Mouse (Mus musculus) ovary, adult 18-20 months (tissue): ENCODE measurements around the gene Gm20388.

ENCODE experiments used
- DNase-seq: peaks from one replicate; pipeline ENCODE4 v3.0.0; 2022; ENCODE audit warnings: low spot score, mixed read lengths

Gm20388 gene

GRCm38 (mm10) chr8:122702301-122702941, 2791.8 kb downstream of the Gm20388 start:
- no peak for DNase-seq

DNA sequence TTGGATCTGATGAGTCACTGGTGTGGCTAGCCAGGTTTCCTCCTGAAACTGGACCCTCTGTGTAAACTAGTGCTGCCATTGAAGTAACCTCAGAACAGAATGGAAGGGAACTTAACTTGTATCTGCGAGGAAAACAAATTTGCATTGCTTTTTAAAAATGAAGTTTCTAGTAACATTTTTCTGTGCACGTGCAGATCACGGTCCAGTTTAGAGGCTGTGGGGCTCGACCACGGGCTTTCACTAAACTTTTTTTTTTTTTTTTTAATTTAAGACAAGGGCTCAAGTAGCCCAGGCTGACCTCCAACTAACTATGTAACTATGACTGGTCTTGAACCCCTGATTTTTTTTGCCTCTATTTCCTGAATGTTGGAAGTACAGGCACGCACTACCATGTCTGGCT, 2792.3 kb downstream of the Gm20388 start:
- no peak for DNase-seq

DNA sequence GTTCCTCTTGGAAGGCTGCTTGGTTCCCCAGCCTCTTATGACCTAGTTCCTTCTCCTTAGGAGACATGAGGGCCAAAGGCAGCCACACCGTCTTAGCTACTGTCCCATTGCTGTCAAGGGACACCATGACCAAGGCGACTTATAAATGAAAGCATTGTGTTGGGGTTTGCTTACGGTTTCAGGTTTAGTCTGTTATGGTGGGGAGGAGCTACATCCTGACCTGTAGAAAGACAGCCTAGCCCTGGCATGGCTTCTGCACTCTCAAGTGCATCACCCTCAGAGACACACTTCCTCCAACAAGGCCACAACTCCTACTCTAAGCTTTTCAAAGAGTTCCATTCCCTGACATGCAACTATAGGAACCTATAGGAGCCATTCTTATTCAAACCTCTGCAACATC, 2794.0 kb downstream of the Gm20388 start:
- DNase-seq = no peak

DNA sequence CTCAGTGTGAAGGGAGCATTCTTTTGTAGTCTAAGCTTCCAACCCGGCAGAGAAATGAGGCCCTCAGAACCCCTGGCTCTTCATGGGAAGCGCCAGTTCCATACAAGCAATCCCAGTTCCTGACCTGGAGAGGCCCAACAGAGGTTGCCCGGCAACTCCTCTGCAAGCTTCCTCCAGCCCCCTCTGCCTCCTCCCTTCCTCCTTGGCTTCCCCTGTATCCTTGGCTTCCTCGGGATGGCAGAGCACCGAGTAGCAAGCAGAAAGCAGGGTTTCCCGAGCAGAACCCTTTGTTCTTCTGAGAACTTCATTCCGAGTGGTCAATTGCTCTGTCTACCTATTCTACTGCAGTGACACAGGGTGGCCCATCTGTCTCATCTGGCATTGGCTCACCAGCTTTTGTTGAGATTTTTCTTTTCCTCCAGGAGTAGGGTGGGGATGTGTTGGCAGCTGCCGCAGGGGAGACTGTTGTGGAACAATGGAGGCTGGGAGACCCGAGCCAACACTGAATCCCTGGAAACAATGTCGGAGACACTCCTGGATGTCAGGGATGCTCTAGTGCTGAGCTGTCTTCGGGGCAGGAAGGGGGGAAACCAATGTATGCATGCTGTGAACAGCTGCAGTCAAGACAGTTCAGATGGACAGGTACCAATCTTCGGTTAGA, 2795.4 kb downstream of the Gm20388 start:
- no peak for DNase-seq

- DNase-seq = no peak
These were observed 2796.5 kb downstream of the Gm20388 start for GRCm38 (mm10) chr8:122707184-122707583.

DNA sequence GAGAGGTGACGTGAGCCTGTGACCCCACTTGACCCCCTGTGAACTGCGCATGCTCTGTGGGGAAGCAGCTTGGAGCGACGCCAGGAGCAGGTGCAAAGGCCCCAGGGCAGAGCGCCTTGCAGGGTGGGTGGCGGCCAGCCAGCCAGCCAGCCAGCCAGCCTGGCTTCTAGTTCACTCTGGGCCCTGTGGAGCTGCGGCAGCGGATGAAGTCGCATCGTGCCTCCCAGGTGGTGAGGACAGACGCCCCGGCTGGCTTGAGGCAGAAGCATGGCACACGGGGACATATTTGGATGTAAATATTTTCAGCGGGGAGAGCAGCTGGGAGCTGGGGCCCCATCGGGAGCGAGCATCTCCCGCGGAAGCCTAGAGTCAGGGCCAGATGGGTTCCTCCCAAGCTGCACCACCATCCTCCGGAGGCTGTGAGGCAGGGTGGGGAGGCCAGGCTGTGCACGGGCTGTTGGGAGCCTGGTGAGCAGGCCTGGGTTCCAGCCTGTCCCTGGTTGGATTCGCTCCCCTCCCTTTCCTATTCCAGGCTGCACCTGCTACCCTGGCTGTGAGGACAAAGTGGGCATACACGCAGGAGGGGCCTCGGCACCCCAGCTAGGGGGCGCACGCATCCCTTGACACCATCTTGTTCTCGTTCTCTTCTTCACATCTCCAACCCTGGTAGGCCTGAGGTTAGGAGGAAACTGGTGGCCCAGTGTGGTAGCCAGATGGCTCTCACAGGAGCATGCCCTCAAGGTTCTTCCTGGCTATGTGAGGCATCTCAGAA, 2798.9 kb downstream of the Gm20388 start:
- DNase-seq = no peak

GRCm38 (mm10) chr8:122711480-122711879, 2800.8 kb downstream of the Gm20388 start:
- DNase-seq = no peak

DNA sequence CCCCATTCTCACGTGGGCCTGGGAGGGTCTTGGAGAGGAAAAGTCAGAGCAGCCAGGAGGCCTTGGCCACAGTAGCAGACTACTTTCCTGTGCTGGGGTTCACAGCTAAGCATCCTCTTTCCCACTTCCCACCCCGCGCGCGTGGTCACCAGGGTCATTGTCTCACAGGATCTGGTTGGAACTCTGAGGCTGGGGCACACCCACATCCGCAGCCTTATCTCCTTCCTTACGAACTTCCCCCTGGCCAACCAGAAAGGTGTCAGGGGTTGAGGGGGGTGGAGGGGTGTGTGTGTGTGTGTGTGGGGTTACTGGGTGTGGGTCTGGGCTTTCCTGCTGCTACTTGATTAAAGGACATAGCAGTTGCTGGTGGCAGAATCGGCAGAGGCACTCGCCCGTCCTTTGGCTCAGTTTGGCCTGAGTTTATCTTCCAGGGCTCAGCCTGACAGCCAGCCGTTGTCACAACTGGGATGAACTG, 2801.3 kb downstream of the Gm20388 start:
- DNase-seq = no peak

DNA sequence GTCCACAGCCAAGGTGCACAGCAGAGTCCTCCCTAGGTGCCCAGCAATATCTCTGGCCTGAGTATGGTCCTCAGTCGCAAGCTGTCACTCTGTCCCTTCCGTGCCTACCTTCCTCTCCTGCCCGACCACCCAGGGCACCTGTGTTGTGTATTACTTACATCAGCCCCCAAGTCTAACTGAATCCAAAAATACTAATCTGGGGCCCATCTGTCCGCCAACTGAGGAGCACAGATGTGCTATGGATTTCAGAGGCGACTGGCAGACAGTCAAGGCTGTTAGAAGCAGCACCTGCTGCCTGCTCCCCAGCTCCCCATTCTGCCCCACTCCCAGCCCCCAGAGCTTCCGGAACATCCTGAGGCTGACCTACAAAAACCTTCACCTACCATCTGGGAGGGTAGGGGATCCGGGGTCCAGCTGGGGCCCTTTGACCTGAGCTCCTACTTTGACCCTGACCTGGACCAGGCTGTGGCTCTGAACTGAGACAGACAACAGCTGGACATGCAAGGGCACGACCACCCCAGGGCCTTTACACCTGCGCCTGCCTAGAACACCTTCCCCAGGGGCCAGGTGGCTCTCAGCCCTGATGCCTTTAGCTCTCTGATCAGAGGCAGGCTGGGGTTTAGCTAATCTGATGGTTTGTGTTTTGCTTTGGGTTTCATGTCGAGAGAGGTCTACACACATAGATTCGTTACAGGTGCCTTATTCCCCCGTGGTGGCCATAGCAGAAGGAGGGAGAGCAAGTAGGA, 2801.9 kb downstream of the Gm20388 start:
- DNase-seq = no peak

DNA sequence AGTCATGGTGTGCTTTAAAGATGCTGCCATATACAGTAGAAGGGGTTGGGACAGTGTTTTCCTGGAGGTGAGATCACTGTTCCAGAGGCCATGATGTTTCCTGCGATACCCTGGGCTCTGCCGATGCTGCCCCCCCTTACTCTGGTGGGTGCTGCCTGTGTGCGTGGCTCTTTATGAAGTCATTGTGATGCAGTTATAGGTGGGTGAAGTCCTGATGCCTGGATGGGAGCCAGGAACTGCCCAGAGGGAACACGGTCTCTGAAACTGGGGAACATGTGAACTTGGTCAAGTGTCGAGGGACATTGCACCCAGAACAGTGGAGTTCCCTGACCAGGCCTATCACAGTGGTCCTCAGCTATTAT, 2802.5 kb downstream of the Gm20388 start:
- DNase-seq = no peak

DNA sequence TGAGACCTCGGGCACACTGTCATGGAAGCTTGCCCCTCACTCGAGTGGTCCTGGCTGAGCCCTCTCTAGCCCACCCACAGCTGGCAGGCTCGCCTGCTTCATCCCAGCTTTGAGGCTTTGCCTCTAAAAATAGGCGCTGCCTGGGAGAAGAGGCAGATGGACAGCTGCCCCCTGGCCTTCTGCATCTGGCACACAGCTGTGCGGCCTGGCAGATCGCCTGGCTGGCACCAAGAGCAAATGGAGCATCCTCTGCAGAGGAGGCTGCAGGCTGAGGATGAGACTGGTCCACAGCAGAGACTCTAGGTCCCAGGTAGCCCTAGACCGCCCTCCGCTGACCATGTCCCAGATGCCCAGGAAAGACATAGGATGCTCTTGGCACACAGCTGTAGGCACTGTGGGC, 2805.9 kb downstream of the Gm20388 start:
- no peak for DNase-seq

DNA sequence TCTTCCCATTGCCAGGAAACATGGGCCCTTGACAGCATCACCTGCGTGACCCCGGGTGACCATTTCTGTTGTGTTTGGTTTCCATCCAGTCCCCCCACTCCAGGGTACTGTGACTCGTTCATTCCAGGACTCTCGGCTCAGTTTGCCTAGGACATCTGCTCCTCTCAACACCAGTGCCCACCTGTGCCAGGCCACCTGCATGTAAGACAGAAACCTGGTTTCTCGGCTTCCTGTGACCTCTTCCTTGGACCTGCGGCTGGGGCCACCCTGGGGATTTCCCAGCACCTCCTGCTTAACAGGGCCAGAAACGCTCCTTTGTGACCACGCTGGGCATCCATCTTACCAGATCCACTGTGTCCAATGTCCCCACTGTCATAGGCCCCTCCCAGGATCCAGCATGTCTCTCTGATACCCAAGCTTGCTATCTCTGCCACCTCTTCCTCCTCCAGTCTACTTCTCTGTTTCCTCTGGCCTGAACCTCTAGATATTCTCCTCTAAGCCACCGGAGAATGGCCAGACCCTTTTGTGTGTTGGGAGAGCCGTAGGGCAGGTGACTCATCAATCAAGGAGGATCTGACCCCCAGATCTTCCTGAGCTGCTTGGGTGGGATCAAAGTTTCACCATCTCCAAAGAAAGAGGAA, 2807.3 kb downstream of the Gm20388 start:
- no peak for DNase-seq

DNA sequence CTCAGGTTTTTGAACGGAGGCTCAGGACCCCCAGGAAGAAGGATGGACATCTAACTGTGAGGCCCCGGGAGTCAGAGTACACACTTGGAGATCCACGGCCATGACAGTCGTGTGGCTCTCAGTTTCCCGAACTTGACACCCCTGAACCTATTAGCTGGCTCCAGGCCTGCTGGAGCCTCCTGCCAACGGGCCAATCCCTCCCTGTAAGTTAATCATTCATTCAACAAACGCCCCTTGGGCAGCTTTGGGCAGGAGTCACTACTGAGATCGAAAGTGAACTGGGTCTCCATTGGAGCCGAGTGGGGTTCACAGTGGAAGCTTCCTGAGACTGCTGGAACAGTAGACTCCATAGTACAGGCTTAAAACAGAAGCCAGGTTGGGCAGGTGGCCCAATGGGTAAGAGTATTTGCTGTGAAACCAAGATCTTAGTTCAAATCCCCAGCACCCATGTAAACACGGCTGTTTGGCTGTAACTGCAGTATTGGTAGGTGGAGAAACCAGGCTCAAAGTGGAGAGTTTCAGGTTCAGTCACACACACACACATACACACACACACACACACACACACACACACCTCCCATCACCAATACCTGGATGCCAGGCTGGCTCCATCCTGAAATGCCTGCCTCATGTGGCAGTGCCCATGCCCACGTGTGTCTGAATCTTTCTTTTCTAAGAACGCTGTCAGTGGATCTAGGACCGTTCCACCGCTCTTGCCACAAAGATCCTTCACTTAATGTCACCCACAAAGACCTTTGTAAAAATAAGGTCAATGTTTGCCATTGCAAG, 2808.3 kb downstream of the Gm20388 start:
- DNase-seq = no peak

GRCm38 (mm10) chr8:122719500-122720065, 2808.9 kb downstream of the Gm20388 start:
- no peak for DNase-seq

GRCm38 (mm10) chr8:122720070-122720729, 2809.6 kb downstream of the Gm20388 start:
- DNase-seq = peak; percentile 37

DNA sequence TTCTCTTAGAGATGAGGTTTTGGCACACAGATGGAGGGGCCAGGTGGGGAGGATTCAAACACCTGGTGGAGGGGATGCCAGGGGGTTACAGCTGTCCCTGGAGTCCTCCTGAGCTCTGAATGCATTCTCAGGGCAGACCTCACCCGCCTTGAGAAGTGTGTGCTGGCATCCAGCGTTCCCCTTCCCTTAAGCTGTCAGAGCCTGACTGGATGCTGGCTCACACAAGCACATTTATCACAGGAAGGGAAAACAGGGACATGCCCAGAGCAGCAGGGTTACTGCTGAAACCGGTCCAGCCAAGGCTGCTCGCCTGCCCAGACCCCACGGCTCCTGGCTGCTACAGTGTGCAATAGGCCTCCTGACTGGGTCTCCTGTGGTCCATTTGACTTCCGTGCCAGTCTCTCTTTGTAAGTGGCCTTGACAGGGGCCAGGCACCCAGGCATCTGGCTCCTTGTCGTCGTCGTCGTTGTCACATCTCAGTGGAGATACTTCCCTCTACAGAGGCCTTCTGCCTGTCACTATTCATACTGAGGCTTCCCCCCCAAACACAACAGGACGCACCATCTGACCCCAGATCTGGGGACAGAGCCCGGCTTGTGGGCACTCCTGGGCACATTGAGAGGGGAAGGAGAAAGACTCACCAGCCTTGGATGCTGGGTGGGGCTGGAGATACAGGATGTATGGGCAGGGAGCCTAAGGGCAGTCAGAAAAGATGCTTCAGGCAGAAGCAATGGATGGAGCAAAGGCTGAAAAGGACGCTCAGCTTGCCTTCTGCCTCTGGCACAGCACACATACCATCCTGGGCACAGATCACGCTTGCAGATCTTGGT, 2810.4 kb downstream of the Gm20388 start:
- DNase-seq = no peak

GRCm38 (mm10) chr8:122725187-122725586, 2814.5 kb downstream of the Gm20388 start:
- DNase-seq = no peak

DNA sequence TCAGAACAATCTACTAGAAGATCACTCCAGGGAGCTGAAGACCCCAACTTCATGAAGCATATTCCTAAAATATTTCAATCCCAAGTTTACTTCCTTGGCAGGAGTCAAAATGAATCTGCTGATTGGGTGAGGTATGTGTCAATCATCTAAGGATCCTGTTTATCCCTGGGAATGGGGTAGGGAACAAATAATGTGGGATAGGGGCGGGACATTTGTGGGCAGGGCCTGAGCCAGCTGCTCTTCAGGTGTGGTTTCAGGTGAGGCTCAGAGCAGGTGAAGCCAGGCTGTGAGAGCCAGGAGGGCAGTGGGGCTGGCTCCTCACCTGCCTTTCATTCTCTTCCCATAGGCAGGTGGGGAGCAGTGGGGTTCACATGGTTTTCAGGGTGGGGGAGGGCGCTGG, 2816.1 kb downstream of the Gm20388 start:
- DNase-seq = no peak

- no peak for DNase-seq
These were observed 2816.8 kb downstream of the Gm20388 start for GRCm38 (mm10) chr8:122727412-122727811.
